Mouse (Mus musculus): ENCODE measurements at regions not wholly inside any gene's neighbourhood (a gene's known extent, or its start where the extent isn't known, plus 50 kb on each side); places are given as distances from the start of the nearest gene placed in this dataset.
"Not testable (repeated sequence)": the region's sequence is repeated elsewhere in the genome, so short reads cannot be mapped to it uniquely, and the experiment has no call there.

DNA sequence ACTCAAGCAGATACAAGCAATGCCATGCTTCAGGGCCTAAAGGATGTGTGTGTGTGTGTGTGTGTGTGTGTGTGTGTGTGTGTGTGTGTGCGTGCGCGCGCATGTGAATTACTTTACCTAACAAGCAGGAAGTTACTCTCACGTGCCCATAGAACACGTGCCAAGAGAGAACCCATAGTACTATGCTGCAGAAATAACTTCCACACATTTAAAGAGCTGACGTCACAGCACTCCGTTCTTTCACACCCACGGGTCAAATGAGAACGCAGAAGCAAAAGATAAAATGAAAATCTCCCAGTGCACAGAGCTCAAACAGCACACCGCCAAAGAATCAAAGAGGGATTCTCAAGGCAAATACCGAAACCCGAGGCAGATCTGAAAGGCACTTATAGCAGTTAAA lies 195.9 kb downstream of the Unc5cl start:
- in situ Hi-C loops (cut with MboI, MseI) = no loop called here

DNA sequence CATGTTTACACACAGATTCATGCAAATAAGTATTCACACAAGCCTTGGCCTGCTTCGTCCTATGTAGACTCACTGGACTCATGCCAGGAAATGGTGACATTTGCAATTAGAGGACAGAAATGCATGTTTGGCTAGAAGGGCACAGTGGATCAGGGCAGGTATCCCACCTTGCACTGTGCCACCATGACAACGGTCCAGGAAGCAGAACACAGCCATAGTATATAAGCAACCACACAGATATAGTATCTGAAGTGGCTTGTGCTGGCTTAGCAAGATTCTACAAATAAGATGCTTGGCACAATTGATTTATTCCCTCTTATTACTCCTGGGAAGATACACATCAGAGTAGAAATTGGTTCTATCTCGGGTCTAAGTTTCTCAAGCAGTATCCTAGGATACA lies 218.0 kb downstream of the Unc5cl start:
- in situ Hi-C loops (cut with MboI, MseI) = no loop called here

- in situ Hi-C loops (cut with MboI, MseI) = no loop called here
Observed at GRCm38 (mm10) chr17:48678216-48678832, 223.6 kb downstream of the Unc5cl start.

- in situ Hi-C loops (cut with MboI, MseI) = no loop called here
Observed at GRCm38 (mm10) chr17:48680331-48680730, 225.6 kb downstream of the Unc5cl start.

DNA sequence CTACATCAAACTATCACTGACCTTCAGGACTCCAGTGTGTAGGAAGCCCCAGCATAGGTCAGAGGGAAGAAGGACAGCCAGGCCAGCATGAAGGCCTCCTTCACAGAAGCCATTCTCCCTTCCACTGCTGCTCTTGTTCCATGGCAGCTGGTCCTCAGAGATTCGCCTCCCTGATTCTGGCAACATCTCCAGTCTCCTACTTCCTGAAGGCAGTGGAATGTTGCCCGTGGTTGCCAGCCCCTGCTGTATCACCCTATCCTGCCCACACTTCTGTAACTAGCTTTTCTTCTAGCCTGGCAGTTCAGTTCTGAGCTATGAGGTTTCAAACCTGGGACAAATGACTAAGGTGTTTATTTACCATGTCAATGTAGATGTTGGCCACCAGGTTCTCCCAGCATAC lies 234.2 kb downstream of the Unc5cl start:
- in situ Hi-C loops (cut with MboI, MseI) = no loop called here

DNA sequence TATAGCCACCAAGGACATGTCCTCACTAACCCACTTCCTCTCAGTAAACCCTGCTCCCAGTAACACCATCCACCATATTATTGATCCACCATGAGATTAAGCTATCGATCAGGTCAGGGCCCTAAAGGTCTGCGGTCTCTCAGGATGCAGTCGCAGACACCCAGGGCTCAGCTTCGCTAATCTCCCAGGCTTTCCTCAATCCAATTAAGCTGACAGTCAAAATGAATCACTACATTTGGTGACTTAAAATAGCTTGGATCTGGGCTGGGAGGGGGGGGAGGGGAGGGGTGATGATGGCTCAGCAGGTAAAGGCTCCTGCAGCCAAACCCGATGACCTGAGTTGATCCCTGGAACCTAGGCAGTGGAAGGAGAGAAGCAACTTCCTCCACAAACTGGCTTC lies 233.7 kb upstream of the Lrfn2 start:
- in situ Hi-C loops (cut with MboI, MseI) = no loop called here

- in situ Hi-C loops (cut with MboI, MseI) = no loop called here
Observed at GRCm38 (mm10) chr17:48700591-48700990, 231.6 kb upstream of the Lrfn2 start.

- in situ Hi-C loops (cut with MboI, MseI) = no loop called here
Observed at GRCm38 (mm10) chr17:48720506-48720905, 211.7 kb upstream of the Lrfn2 start.

- in situ Hi-C loops (cut with MboI, MseI) = no loop called here
Observed at GRCm38 (mm10) chr17:48723286-48723685, 208.9 kb upstream of the Lrfn2 start.

DNA sequence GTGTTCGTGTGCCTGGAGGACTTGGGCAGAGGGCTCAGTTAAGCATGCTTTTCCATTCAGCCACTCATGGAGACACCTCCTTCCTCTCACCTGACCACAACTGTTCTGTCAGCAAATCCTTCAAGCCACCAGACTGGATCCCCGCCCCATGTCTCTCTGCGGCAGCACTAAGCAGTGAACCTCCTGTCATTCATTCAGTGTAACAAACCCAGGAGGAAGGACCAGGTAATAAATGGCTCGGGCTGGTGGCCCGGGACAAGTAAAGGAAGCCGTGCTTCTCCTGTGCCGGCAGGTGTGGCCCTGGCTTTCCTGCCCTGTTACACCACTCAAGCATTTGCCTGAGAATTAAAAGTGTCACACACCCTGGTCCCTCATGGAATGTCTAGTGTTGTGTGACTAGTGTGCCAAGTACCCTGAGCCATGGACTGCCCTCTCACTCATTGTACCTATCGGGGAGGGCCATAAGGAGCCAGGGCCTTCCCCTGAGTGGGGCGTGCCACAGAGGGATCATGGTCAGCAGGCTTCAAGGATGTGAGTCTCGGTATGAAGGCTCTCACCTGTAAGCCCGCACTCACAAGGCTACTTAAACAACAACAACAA lies 207.6 kb upstream of the Lrfn2 start:
- in situ Hi-C loops (cut with MboI, MseI) = no loop called here

GRCm38 (mm10) chr17:48726460-48726859 lies 205.7 kb upstream of the Lrfn2 start:
- in situ Hi-C loops (cut with MboI, MseI) = no loop called here

- in situ Hi-C loops (cut with MboI, MseI) = no loop called here
Observed at GRCm38 (mm10) chr17:48733801-48734200, 198.4 kb upstream of the Lrfn2 start.

GRCm38 (mm10) chr17:48737181-48737580 lies 195.0 kb upstream of the Lrfn2 start:
- in situ Hi-C loops (cut with MboI, MseI) = not testable (repeated sequence)

- in situ Hi-C loops (cut with MboI, MseI) = no loop called here
Observed at GRCm38 (mm10) chr17:48738708-48739107, 193.5 kb upstream of the Lrfn2 start.

DNA sequence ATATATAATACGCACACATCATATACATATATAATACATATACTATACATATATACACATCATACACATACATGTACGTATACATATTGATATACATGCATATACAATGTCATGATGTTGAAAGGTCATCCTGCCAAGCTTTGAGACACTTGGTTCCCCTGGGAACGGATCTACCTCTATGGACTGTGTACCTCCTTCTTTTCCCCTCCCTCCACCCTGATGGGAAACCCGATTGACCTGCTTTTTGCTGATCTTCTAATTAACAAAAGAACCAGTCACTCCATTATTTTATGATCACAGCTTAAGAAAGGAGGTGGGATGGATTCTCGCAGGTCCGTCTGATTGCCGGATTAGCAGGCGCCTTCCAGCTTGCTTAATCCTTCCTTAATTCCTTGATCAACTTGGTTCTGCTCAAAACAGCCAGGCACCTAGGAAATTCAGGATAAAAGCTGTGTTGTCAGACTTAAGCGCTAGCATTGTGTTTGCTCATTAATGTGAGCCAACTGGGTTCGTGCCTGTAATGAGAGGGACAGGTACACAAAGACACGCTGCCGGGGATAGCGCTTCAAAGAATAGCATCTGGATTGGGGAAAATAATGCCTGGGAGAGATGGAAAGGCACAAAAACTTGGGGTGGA lies 189.3 kb upstream of the Lrfn2 start:
- in situ Hi-C loops (cut with MboI, MseI) = no loop called here

- in situ Hi-C loops (cut with MboI, MseI) = no loop called here
Observed at GRCm38 (mm10) chr17:48770099-48770498, 162.1 kb upstream of the Lrfn2 start.

DNA sequence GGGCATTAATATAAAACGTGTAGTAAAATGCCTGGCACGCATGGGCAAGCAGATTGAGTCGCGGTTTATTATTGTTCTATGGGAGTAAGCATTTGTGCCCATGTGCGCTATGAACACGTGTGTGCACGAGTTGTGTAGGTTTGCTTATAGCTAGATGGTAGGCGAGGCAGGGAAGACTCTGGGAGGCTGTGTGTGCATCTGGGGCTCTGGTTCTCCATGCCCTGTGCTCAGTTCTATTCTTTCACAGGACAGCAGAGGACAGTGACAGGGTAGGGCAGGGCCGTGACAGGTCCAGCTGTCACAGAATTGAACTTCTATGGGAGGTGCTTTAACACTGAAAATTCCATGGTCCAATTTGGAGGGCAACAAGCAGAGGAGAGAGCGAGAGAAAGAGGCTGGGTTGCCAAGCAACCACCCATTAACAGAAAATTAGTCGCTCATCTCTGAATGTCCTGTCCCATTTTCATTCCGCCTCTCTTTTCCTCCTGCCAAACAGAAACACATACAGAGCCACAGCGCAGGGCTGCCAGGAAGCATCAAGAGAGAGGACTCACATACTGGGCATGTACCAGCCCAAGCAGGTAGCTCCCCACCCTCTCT lies 160.4 kb upstream of the Lrfn2 start:
- in situ Hi-C loops (cut with MboI, MseI) = no loop called here

DNA sequence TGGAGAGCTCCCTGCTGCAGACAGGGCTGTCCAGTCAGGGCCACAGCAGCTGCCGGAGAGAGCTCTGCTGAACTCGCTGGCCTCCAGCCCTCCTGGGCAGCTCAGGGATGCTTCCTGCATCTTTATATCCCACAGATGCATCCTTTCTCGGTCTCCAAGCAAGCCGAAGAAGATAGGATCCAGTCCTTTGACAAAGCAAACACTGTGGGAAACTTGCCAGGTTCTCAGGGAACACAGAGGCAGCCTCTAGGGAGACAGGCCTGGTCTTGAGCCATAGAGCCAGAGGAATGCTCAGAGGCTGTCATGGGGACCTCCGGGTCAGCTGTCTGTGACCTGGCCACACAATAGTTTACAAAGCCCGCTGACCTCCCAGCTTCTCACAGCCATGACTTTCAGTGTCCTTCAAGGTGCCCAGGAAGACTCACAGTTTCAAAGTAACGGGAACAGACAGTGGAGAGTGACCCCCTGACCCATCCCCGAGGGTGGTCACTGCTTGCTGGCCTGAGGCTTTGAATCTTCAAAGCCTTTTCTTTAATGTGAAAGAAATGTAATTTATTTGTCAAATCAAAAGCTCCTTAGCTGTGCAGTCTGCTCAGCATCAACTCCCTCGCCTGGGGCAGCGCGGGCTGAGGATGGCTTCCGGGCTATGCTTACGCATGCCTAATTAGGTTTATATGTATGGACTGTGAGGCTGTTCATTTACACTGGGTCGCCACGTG lies 157.8 kb upstream of the Lrfn2 start:
- in situ Hi-C loops (cut with MboI, MseI) = no loop called here

DNA sequence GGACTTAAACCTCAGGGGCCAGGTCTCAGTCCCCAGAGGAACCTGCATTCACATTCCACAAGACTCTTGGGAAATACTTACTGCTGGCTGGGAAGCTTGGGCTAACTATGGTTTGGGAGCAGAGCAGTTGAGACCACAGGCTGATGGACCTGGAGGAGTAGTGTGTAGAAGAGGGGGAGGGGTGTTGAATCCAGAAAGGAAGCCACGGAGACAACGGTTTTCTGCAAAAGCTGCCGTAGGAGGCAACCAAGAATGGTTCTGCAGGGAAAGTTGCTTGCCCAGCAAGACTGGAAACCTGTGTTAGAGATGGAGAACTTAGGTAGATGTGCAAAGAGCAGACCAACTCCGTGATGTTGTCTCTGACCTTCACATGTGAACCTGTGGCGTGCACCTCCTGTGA lies 156.7 kb upstream of the Lrfn2 start:
- in situ Hi-C loops (cut with MboI, MseI) = no loop called here

GRCm38 (mm10) chr17:48776502-48776902 lies 155.7 kb upstream of the Lrfn2 start:
- in situ Hi-C loops (cut with MboI, MseI) = no loop called here

DNA sequence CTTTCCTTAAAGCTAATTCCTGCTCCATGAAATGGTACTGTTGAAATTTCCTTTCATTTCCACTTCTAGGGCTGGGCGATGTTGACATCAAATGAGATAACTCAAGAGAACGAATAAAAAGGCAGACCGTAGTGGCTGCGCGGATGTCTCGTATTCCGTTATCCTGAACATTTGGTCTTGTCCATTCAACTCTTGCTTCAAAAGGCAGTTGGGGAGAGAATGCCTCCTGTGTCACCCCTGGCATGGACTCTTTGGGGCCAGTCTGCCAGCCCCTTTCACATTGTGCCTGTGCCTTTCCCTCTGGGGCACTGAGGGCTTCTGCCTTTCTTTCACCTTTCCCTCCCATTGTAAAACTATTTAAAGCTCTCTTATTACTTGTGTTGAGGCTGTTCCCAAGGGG lies 152.0 kb upstream of the Lrfn2 start:
- in situ Hi-C loops (cut with MboI, MseI) = no loop called here

DNA sequence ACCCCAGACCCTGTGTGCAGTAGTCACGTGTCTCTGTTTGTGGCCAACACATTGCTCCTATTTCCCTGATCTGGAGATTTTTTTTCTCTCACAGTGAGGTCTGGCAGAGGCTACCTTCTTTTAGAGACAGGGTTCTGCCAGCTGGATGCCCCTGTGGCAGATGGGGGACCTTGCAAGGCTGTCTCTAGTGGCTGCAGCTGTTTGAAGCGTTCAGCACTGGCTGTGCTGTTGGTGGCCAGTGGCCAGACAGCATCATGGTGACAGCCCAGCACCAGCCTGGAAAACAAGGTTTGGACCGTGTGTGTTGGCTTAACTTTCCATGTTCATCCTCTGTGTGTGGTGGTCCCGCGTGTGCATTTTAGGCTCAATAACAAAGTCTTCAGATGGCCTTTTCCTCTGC lies 147.8 kb upstream of the Lrfn2 start:
- in situ Hi-C loops (cut with MboI, MseI) = no loop called here

All from T-helper 1 cell (primary cell).